Mouse (Mus musculus): ENCODE measurements around the gene Gm14444. TPM values are rescaled to one million over a fixed set of nuclear protein-coding genes. Genes with fewer than 3 reads are reported as not detected.

Gene Gm14444
- not detected for polyA plus RNA-seq (2014; fragmentation: Illumina TruSeq; extraction: RNeasy Lipid Tissue Mini Kit (QIAGEN cat#74804); ENCODE audit: low replicate concordance)

GRCm38 (mm10) chr2:175010022-175010421 is at the start of gene Gm14444:
Gm14444 (plus strand) TSS chr2:175010241.

GRCm38 (mm10) chr2:175067681-175068261 is 57.7 kb downstream of the Gm14444 start, which contains the start of gene Gm14393:
Gm14393 (minus strand) TSS chr2:175067781.

Other genes with a start within 250 kb of the Gm14444 start
- 15.0 TPM for gene Edn3, start 249.6 kb upstream of the Gm14444 start, polyA plus RNA-seq (2014; fragmentation: Illumina TruSeq; extraction: RNeasy Lipid Tissue Mini Kit (QIAGEN cat#74804); ENCODE audit: low replicate concordance)
- gene Gm14393, start 57.5 kb downstream of the Gm14444 start, polyA plus RNA-seq (2014; fragmentation: Illumina TruSeq; extraction: RNeasy Lipid Tissue Mini Kit (QIAGEN cat#74804); ENCODE audit: low replicate concordance), result 2.5 TPM
- gene Gm14399, start 131.8 kb downstream of the Gm14444 start, polyA plus RNA-seq (2014; fragmentation: Illumina TruSeq; extraction: RNeasy Lipid Tissue Mini Kit (QIAGEN cat#74804); ENCODE audit: low replicate concordance), result 27.7 TPM
- 1.7 TPM for gene Gm14443, start 165.6 kb downstream of the Gm14444 start, polyA plus RNA-seq (2014; fragmentation: Illumina TruSeq; extraction: RNeasy Lipid Tissue Mini Kit (QIAGEN cat#74804); ENCODE audit: low replicate concordance)
- 24.2 TPM for gene Gm14391, start 196.7 kb downstream of the Gm14444 start, polyA plus RNA-seq (2014; fragmentation: Illumina TruSeq; extraction: RNeasy Lipid Tissue Mini Kit (QIAGEN cat#74804); ENCODE audit: low replicate concordance)

All from small intestine, adult 10 weeks (tissue).